Mouse (Mus musculus): ENCODE results near the gene Trim67.
A peak's percentile ranks its signal among the peaks of the same experiment; 100 is the strongest.
"Not testable (repeated sequence)": the region's sequence is repeated elsewhere in the genome, so short reads cannot be mapped to it uniquely, and the experiment has no call there.

The Trim67 gene

GRCm38 (mm10) chr8:124835848-124836247, 43.0 kb downstream of the Trim67 start:
- no peak for DNase-seq

DNA sequence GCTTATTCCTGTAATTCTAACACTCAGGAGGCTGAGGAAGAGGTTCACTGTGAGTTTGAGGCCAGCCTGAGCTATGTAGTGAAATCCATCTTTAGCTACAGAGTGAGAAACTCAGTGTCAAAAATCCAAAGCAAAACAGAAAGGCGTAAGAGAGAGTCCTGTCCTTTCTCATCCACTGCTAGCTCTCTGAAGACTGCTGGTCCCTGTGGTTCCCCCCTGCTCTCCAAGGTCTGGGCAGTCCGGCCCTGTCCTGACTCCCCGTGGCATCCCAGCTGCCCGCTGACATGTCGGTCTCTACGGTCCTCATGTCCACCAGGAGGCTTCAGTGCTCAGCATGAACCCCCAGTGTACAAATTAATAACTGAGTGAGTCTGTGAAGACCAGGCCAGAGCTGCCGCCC, 43.4 kb downstream of the Trim67 start:
- DNase-seq, result no peak

GRCm38 (mm10) chr8:124836907-124837306, 44.0 kb downstream of the Trim67 start:
- DNase-seq, result no peak

DNA sequence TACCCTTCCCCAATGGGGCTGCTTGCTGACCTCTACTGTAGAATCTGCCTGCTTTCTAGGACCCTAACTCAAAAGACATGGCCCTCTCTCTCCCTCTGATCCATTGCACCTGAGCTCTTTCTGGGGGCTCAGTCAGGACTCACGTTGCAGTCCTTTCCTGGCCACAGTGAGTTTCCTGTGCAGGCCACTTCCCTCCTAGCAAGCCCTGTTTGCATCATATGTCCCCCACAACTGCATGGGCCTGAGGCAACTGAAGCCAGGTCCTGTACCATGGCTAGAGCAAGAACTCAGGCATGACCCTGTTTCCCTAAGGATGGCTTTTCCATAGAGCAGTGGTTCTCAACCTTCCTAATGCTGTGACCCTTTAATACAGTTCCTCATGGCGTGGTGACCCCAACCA, 45.1 kb downstream of the Trim67 start:
- no peak for DNase-seq

- DNase-seq, result no peak
Observed at GRCm38 (mm10) chr8:124839371-124839770, 46.5 kb downstream of the Trim67 start.

DNA sequence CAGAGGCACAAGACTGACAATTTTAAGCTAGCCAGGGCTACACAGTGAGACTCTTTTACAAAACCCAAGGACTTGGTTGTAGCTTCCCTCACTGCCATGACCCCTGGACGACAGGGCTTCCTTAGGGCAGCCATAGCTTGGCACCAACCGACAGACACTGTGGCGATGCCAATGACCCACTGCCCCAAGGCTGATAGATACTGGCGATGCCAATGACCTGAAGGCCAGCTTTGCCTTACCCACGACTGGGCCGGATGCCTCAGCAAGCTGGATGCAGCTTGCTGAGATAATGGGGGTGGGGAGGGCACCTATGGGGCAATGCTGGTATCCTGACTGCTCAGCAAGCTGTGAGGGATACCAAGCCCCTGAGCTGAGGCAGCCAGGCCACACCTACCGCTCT, 48.0 kb downstream of the Trim67 start:
- DNase-seq, result no peak

- no peak for DNase-seq
Observed at GRCm38 (mm10) chr8:124841775-124842174, 48.9 kb downstream of the Trim67 start.

GRCm38 (mm10) chr8:124842929-124843328, 50.0 kb downstream of the Trim67 start:
- DNase-seq, result not testable (repeated sequence)

DNA sequence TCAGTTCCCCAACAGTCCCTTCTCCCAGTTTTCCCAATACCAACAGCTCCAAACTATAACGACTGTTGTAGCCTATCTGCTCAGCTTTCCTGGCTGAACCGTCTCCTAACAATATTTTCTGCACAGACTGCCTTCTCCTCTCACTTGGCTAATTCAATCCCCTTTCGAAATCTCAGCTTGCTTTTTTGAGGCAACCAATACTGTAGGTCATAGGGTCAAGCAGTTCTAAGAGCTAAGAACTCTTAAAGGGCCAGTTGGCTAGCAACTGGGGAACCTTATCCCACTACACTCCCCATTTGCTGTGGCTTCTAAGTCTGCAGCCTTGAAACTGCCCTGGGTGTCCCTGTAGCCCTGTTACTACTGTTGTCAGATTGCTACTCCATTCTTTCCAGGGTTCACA, 52.2 kb downstream of the Trim67 start:
- DNase-seq, result no peak

- DNase-seq, result no peak
Observed at GRCm38 (mm10) chr8:124845573-124845972, 52.7 kb downstream of the Trim67 start.

GRCm38 (mm10) chr8:124853511-124853910, 60.6 kb downstream of the Trim67 start:
- no peak for DNase-seq

DNA sequence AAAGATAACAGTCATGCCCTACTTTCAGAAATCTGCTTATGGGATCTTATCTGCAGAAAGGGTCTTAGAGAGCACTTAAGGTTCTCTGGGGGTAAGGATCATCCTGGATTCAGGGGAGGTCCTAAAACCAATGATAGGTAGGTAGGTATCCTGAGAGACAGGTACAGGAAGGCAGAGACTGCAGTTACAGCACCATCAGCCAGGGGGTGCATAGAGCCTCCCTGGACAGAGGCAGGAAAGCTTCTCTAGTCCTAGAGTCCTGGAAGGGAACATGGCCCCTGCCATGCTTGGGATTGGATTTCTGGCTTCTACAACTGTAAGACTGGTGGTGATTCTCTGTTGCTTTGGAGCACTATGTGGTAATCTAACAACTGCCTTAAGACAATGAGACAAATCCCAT, 66.6 kb downstream of the Trim67 start:
- DNase-seq, result no peak

GRCm38 (mm10) chr8:124860188-124860587, 67.3 kb downstream of the Trim67 start:
- no peak for DNase-seq

GRCm38 (mm10) chr8:124862321-124863162, 69.7 kb downstream of the Trim67 start, which contains the start of the genes Gnpat and 2810004N23Rik:
Gnpat (plus strand) TSS chr8:124863033.
2810004N23Rik (minus strand) TSS chr8:124863120.
- DNase-seq, result peak; percentile 96

- DNase-seq, result no peak
Observed at GRCm38 (mm10) chr8:124863163-124863677, 70.3 kb downstream of the Trim67 start.

- peak; percentile 23 for DNase-seq
Observed at GRCm38 (mm10) chr8:124863729-124864128, 70.8 kb downstream of the Trim67 start.

DNA sequence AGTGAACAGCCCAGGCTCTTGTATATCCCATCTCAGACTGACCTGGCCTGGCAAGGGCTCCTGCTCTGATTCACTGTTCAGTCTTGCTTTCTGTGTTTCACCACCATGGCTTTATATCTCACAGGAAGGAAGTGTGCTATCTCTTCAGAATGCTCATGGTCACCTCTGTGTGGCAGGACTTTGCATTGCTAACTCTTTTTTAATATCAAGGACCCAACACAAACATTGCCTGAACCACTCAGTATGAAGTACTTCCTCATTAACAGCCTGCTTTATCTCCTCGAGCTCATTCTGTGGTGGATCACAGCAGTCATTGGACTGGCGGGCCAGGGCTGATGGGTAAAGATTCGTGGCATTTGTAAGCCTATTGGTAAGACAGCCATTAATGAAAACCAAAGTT, 73.8 kb downstream of the Trim67 start:
- no peak for DNase-seq

GRCm38 (mm10) chr8:124867126-124867525, 74.2 kb downstream of the Trim67 start:
- no peak for DNase-seq

GRCm38 (mm10) chr8:124869708-124870107, 76.8 kb downstream of the Trim67 start:
- no peak for DNase-seq

GRCm38 (mm10) chr8:124871474-124871873, 78.6 kb downstream of the Trim67 start:
- no peak for DNase-seq

- no peak for DNase-seq
Observed at GRCm38 (mm10) chr8:124872081-124872480, 79.2 kb downstream of the Trim67 start.

DNA sequence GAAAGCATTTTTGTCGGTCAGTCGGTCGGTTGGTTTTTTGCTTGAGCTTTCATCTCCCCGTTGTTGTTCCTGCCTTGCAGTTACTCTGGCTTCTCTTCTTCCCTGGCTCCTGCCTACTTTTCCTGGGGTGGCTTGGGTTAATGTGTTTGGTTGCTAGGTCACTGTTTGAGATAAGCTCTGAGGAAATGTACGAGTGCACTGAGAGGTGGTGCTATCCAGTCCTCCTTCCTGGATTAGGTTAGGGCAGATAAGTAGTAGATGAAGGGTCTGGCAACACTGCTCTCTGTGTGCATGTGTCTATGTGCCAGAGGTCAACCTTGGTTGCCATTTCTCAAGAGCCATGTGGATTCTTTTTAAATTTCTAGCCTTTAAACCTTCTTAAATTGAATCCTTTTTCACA, 79.8 kb downstream of the Trim67 start:
- no peak for DNase-seq

DNA sequence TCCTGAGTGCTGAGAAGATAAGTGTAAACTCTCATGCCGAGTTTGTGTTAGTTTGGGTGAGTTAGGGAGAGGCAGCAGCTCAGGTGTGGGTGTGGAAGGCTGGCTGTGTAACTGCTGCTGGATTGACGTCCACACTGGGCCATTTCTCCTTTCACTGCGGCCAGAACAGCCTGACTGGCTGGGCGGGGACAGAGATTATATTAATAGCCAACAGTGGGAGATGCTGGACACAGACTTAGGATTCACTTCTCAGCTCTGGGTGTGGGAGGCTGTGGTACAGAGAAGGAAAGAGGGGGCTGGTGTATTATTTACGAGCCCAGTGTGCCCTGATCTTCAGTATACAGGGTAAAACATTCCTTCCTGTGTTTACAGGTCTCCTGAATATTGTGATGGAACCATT, 85.2 kb downstream of the Trim67 start:
- DNase-seq, result no peak

- DNase-seq, result no peak
Observed at GRCm38 (mm10) chr8:124878946-124879526, 86.1 kb downstream of the Trim67 start.

Data from embryo, embryonic 11 days (tissue).